Mouse (Mus musculus): Measurements from ENCODE around the gene Gm10354.
"Not testable (repeated sequence)": the region's sequence is repeated elsewhere in the genome, so short reads cannot be mapped to it uniquely, and the experiment has no call there.

The Gm10354 gene

DNA sequence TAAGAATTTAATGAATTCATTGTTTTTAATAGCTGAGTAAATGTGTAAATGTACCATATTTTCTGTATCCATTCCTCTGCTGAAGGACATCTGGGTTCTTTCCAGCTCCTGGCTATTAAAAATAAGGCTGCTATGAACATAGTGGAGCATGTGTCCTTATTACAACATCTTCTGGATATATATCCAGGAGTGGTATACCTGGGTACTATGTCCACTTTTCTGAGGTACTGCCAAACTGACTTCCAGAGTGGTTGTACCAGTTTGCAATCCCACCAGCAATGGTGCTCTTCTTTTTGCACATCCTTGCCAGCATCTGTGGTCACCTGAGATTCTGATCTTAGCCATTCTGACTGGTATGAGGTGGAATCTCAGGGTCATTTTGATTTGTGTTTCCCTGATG is 25.1 kb downstream of the Gm10354 start:
- not testable (repeated sequence) for DNase-seq

DNA sequence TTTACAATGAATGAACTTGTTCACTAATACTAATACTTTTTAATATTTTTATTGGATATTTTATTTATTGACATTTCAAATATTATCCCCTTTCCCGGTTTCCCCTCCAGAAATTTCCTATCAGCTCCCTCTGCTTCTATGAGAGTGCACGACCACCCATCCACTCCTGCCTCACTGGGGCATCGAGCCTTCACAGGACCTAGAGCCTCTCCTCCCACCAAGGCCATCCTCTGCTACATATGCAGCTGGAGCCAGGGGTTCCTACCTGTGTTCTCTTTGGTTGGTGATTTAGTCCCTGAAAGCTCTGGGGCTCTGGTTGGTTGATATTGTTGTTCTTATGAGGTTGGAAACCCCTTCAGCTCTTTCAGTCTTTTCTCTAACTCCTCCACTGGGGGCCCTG is 26.0 kb downstream of the Gm10354 start:
- not testable (repeated sequence) for DNase-seq

DNA sequence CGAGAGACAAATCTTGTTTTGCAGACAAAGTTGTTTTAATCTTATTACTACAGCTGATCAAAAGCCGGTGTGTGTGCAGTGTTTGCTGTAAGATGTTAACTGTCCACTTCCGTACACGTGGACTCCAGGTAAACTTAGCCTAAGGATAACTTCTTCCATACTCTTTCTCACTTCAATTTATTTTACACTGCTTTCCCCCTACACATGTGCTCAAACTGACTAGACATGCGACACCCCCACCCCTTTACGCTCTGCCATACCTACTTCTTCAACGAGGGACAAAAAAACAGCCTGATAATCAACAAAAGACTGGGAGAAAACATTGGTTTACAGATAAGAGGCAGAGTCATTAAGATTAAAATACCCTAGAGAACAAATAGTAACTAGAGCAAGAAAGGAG is 26.9 kb downstream of the Gm10354 start:
- DNase-seq = not testable (repeated sequence)

DNA sequence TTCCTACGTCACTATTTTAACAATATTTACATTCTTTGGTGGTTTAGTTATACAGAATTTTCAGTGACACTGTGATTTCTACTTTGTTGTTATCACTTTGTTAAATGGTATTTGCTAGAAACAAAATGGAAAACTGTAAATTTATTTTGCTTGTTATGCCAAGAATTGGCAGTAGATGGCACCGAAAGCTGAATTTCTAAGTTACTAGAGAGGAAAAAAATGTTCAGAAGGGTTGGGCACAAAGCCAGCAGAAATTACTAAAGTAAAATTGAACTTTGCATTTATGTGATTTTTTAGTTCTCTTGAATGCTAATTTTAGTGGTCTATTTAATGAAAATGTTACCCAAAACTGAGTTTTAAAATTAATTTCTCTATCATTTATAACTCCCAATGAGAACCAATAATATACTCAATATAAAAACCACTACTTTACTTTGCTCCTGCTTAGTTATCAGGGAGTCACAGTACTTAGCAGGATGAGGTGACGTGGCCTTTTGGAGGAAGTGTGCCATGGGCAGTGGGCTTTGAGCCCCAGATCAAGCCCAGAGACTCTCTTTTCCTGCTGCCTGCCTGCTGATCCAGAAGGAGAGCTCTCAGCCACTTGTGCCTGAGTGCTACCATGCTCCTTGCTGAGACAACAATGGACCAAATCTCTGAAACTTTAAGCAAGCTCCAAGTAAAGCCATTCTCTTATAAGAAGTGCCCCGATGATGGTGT is 31.1 kb downstream of the Gm10354 start:
- peak; percentile 8 for DNase-seq

DNA sequence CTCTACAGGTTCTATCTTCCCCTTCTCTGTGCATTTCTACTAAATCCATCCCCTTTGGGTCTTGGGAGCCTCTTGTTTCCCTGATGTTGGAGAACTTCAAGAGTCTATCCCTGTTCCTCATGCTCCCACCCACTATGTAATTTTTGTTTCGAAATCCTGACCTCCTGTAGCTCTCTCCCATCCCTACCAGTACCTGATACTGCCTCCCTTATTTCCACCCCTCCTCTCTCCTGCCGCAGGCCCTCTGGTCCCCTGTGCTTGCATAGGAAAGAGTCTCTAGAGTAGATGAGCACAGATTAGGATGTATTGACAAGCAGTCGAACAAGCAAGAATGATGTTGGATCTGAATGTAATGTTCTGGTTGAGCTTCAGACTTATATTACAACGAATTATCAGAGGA is 33.2 kb downstream of the Gm10354 start:
- not testable (repeated sequence) for DNase-seq

DNA sequence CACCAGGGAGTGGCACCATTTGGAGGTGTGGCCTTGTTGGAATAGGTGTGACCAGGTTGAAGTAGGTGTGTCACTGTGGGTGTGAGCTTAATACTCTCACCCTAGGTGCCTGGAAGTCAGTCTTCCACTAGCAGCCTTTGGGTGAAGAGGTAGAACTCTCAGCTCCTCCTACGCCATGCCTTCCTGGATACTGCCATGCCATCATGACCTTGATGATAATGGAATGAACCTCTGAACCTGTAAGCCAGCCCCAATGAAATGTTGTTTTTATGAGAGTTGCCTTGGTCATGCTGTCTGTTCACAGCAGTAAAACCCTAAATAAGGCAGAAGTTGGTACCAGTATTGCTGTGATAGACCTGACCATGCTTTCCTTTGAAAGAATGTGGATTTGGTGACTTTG is 37.7 kb downstream of the Gm10354 start:
- DNase-seq = not testable (repeated sequence)

DNA sequence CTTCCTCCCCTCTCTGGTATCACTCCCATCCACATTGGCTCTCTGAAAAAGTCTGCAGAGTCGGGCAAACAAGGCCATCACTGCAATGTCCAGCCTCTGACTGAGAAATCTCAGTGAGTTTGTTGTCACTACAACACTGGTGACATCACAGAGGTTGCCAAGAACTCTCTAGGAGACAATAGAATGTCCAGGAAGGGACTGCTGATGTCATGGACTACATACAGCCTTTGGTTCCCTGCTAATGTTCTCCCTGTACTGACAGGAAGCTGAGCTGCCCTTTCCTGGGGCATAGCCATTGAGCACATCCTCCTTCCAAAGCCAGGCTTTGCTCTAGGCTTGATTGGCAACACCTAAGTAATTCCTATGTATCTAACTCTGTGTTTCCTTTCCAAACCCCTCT is 40.4 kb downstream of the Gm10354 start, which contains the start of gene Speer4e:
TSS of gene Speer4e (minus strand) at position 101 of the 400 bp plus-strand sequence.
- DNase-seq = not testable (repeated sequence)

DNA sequence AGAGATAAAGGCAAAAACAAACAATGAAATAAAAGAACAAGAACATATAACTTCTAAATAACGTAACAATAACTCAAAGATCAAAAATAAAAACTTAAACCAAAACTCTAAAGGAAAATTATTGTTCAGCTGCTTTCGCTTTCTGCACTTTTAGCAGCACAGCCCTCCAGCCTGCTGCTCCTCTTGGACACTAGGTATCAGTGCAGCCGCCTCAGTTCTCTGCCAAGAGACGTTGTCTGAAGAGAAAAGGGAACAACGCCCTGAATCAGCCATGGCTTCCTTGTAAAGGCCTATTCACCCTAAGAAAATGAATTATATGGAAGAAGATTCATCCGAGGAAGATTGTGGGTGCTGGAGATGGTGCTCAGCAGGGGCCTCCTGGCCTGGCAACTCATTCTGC is 45.0 kb downstream of the Gm10354 start:
- DNase-seq = not testable (repeated sequence)

DNA sequence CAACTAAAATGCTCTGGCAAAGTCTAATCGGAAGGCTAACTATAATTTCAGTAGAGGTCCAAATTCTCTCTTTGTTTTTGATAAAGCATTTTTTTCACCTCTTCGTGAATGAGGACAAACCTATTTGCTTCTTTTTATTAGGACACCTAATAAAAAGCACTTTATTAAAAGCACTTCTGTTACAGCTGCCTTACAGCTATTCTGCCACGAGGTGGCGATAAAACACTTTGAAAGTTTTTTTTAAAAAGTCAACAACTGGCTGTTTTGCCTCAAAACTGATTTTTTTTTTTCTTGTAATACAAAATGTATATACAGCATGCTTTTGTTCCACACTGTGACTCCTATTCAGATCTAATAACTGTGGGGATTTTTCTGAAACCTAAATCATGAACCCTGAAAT is 51.7 kb downstream of the Gm10354 start:
- not testable (repeated sequence) for DNase-seq

Data from right cerebral cortex, postnatal 14 days (tissue).